ENCODE assay signal across 31 mouse cellular contexts in the genomic region with DNA sequence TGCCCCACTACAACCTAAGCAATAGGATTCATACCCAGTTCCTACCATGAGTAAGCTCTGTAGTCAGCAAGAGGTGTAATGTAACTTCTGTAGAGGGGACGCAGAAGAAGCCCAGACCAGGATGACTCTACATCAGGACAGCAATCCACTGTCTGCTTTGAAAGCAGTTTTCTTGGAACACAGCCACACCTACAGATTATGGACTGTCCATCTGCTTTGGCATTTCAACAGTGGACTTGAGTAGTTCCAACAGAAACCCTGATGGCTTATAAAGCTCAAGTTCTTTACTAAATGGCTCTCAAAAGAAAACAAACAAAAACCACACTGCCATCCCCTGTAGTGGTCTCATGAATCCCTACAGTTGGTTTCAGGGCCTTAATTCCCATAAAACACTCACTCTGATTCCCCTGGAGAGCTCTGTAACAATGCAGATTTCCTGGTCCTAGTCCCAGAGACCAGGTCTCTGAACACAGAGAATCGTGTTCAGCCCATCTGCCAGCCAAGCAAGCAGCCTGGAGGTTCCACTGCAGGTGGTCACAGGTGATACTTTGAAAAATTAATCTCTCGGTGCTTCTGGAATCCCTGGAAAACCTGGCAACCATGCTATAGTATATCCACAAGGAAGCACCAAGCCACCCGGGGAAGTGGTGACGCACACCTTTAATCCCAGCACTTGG. TPM values are rescaled to one million over a fixed set of nuclear protein-coding genes. Genes with fewer than 3 reads are reported as not detected.
DNase-seq lines count a peak whose midpoint lies in the region; ATAC-seq and TF ChIP-seq lines count a peak whose summit lies in the region.
"Had no signal": no experiment of that assay in that cellular context is flagged by ENCODE, and none has a peak within 500 bp of the region (broad histone marks: within the 10 kb centered on the region; RNA-seq: fewer than 3 reads in every experiment).

No protein-coding gene starts in this region.

- H3K9me3 ChIP-seq in forebrain, embryonic 11.5 days (ENCODE audit: control insufficient read depth, low read length), result no peaks in the 10 kb centered on the region
- H3K9me3 ChIP-seq in forebrain, embryonic 15.5 days, result no peaks in the 10 kb centered on the region
- H3K9me3 ChIP-seq in forebrain, postnatal 0 days (ENCODE audit: low read length), result no peaks in the 10 kb centered on the region
- H3K9me3 ChIP-seq: embryonic facial prominence, embryonic 13.5 days; forebrain, embryonic 10.5 days; G1E; hindbrain, embryonic 13.5 days; limb, embryonic 10.5 days; limb, embryonic 15.5 days; liver, embryonic 13.5 days; megakaryocyte, embryonic 14.5 days; midbrain, embryonic 13.5 days; neural tube, embryonic 15.5 days had no signal

- 90% methylated on average over 5 of the region's 5 CpGs for WGBS in forebrain, embryonic 11.5 days
- 84% methylated on average over 5 of the region's 5 CpGs for WGBS in forebrain, embryonic 15.5 days
- WGBS in forebrain, postnatal 0 days, result 84% methylated on average over 5 of the region's 5 CpGs

- TF ChIP-seq CTCF in forebrain, postnatal 0 days (IDR thresholded peaks at IDR 0.05; ENCODE audit: low read depth), result no peak

- no peak for ATAC-seq in forebrain, embryonic 11.5 days (replicated peaks; ENCODE audit: low FRiP score)
- no peak for ATAC-seq in forebrain, embryonic 15.5 days (replicated peaks)
- no peak for ATAC-seq in forebrain, postnatal 0 days
- ATAC-seq: intestine, embryonic 16.5 days; lung, postnatal 0 days; midbrain, embryonic 13.5 days had no signal

- no peak overlapping the region for H3K4me2 ChIP-seq in forebrain, embryonic 11.5 days (ENCODE audit: low read depth, low read length, severe bottlenecking)
- H3K4me2 ChIP-seq in forebrain, embryonic 15.5 days (replicated peaks), result no peak overlapping the region
- no peak overlapping the region for H3K4me2 ChIP-seq in forebrain, postnatal 0 days (ENCODE audit: low read depth)
- H3K4me2 ChIP-seq: embryonic facial prominence, embryonic 13.5 days; heart, embryonic 11.5 days; hindbrain, embryonic 13.5 days; limb, embryonic 15.5 days; liver, embryonic 13.5 days; midbrain, embryonic 13.5 days; neural tube, embryonic 15.5 days had no signal

- no peaks in the 10 kb centered on the region for H3K4me1 ChIP-seq in forebrain, embryonic 11.5 days (replicated peaks; ENCODE audit: control insufficient read depth, insufficient read depth, low read length)
- H3K4me1 ChIP-seq in forebrain, embryonic 15.5 days, result peaks cover 6% of the 10 kb centered on the region; the same call in 1 of the 2 replicates
- peaks cover 6% of the 10 kb centered on the region for H3K4me1 ChIP-seq in forebrain, postnatal 0 days (ENCODE audit: insufficient read depth)
- H3K4me1 ChIP-seq: embryonic facial prominence, embryonic 13.5 days; limb, embryonic 10.5 days; limb, embryonic 15.5 days; liver, embryonic 13.5 days; megakaryocyte, embryonic 14.5 days; midbrain, embryonic 13.5 days had no signal

- no peaks in the 10 kb centered on the region for H3K36me3 ChIP-seq in forebrain, embryonic 11.5 days (ENCODE audit: control insufficient read depth, insufficient read depth, low read length)
- H3K36me3 ChIP-seq in forebrain, embryonic 15.5 days, result no peaks in the 10 kb centered on the region
- no peaks in the 10 kb centered on the region for H3K36me3 ChIP-seq in forebrain, postnatal 0 days (ENCODE audit: insufficient read depth)
- H3K36me3 ChIP-seq: embryonic facial prominence, embryonic 13.5 days; forebrain, embryonic 10.5 days; G1E; hindbrain, embryonic 13.5 days; limb, embryonic 10.5 days; limb, embryonic 15.5 days; liver, embryonic 13.5 days; midbrain, embryonic 13.5 days; neural tube, embryonic 15.5 days had no signal

- no peak overlapping the region for H3K27ac ChIP-seq in forebrain, embryonic 11.5 days (ENCODE audit: low read depth, low read length)
- no peak overlapping the region for H3K27ac ChIP-seq in forebrain, embryonic 15.5 days (replicated peaks)
- H3K27ac ChIP-seq in forebrain, postnatal 0 days (ENCODE audit: low read depth, low read length), result no peak overlapping the region
- H3K27ac ChIP-seq: embryonic facial prominence, embryonic 13.5 days; forebrain, embryonic 10.5 days; hindbrain, embryonic 13.5 days; kidney, postnatal 0 days; limb, embryonic 10.5 days; limb, embryonic 15.5 days; liver, embryonic 13.5 days; midbrain, embryonic 13.5 days; neural tube, embryonic 15.5 days had no signal

- H3K27me3 ChIP-seq in forebrain, embryonic 11.5 days (ENCODE audit: control insufficient read depth, insufficient read depth, low read length), result no peaks in the 10 kb centered on the region
- H3K27me3 ChIP-seq in forebrain, embryonic 15.5 days, result no peaks in the 10 kb centered on the region
- no peaks in the 10 kb centered on the region for H3K27me3 ChIP-seq in forebrain, postnatal 0 days (ENCODE audit: insufficient read depth, low read length)
- H3K27me3 ChIP-seq: embryonic facial prominence, embryonic 13.5 days; hindbrain, embryonic 13.5 days; limb, embryonic 15.5 days; liver, embryonic 13.5 days; midbrain, embryonic 13.5 days; neural tube, embryonic 15.5 days had no signal

- no peak overlapping the region for H3K9ac ChIP-seq in forebrain, embryonic 11.5 days (ENCODE audit: low read length)
- no peak overlapping the region for H3K9ac ChIP-seq in forebrain, embryonic 15.5 days (replicated peaks)
- H3K9ac ChIP-seq in forebrain, postnatal 0 days, result no peak overlapping the region
- H3K9ac ChIP-seq: embryonic facial prominence, embryonic 13.5 days; hindbrain, embryonic 13.5 days; limb, embryonic 15.5 days; liver, embryonic 13.5 days; midbrain, embryonic 13.5 days; neural tube, embryonic 15.5 days had no signal

- DNase-seq in forebrain, embryonic 11.5 days (ENCODE audit: low spot score), result peak; percentile 30
- peak; percentile 51 for DNase-seq in cerebellum, adult 11 months
- peak; percentile 83 for DNase-seq in cerebellum, adult 9-10 months
- DNase-seq in cerebellum, postnatal 36 days, result peak; percentile 65 to 69
- DNase-seq in frontal cortex, postnatal 14 days (ENCODE audit: low spot score in 2 of 2), result no peak
- DNase-seq in forebrain, postnatal 0 days, result no peak
- DNase-seq: adrenal gland, adult 8-10 months; gastrocnemius, postnatal 25 days; heart, adult 18-20 months; heart, postnatal 4 days; kidney, adult 8-10 months; kidney, postnatal 4 days; liver, embryonic 13.5 days; lung, adult 18-20 months; lung, postnatal 4 days; right cerebral cortex, adult 18-20 months; right cerebral cortex, postnatal 4 days had no signal

- H3K4me3 ChIP-seq in forebrain, embryonic 11.5 days (ENCODE audit: low read depth, low read length), result no peak overlapping the region
- H3K4me3 ChIP-seq in forebrain, embryonic 15.5 days, result no peak overlapping the region
- H3K4me3 ChIP-seq in forebrain, postnatal 0 days (ENCODE audit: low read depth, low read length), result no peak overlapping the region
- H3K4me3 ChIP-seq: embryonic facial prominence, embryonic 13.5 days; forebrain, embryonic 10.5 days; hindbrain, embryonic 13.5 days; limb, embryonic 10.5 days; limb, embryonic 15.5 days; liver, embryonic 13.5 days; megakaryocyte, embryonic 14.5 days; midbrain, embryonic 13.5 days; neural tube, embryonic 15.5 days had no signal

RNA-seq across cellular contexts. Expression of a gene that starts 42.0 kb away (rescaled TPM):
- polyA plus RNA-seq in forebrain, embryonic 11.5 days (2014; fragmentation: Nextera tagmentation; extraction: Ambion mirVana), result 9.7 and 12.9 TPM in 2 replicates
- polyA plus RNA-seq in forebrain, embryonic 15.5 days (2015; fragmentation: Nextera tagmentation; extraction: Ambion mirVana), result 21.6 and 28.1 TPM in 2 replicates
- 114 and 139 TPM in 2 replicates for total RNA-seq in forebrain, postnatal 0 days (2014; rRNA removed)
- polyA plus RNA-seq in forebrain, postnatal 0 days (2015; fragmentation: Nextera tagmentation; extraction: Ambion mirVana), result 43.7 and 49.8 TPM in 2 replicates
- polyA plus RNA-seq: G1E had no signal

Comparison
In these comparisons a context has a peak if more than half of its experiments do, and no peak if none do; other contexts are left out.
1. DNase-seq: peak in forebrain, embryonic 11.5 days (single experiment), cerebellum, adult 11 months (single experiment), cerebellum, adult 9-10 months (single experiment) and cerebellum, postnatal 36 days (2 of 2); none in frontal cortex, postnatal 14 days (0 of 2) and forebrain, postnatal 0 days (single experiment).